Mouse (Mus musculus): ENCODE measurements around the gene Krtap15. TPM values are rescaled to one million over a fixed set of nuclear protein-coding genes. Genes with fewer than 3 reads are reported as not detected.

Gene Krtap15
- polyA plus RNA-seq, 1 experiment, result not detected

DNA sequence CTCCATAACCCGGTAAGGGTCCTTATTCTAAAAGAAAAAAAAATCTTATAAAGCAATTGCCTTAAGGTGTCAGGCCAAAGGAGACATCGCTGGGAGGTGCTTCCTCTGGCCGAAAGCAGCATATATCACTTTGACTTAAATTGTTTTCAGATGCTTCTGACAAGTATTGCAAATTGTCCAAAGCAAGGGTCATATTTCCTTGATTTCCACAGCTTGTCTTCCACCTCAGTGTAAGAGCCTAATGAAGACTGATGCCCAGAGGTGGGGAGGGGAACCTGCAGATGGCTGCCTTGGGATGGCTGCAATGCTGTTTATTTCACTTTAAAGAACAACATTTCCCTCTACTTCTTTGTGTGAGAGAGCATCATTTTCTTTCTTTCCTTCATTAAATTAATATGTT lies 7.0 kb downstream of the Krtap15 start:
- Histone ChIP-seq H3K4me1 (replicated peaks; ENCODE audit: control insufficient read depth, insufficient read depth, low read length) (no peaks in the 10 kb centered on the region), H3K27ac (ENCODE audit: control insufficient read depth, insufficient read depth, low read length) (no peak overlapping the region), H3K27me3 (ENCODE audit: control insufficient read depth, insufficient read depth, low read length) (no peaks in the 10 kb centered on the region), H3K4me3 (ENCODE audit: control insufficient read depth, insufficient read depth, low read length) (no peak overlapping the region), H3K36me3 (ENCODE audit: control insufficient read depth, insufficient read depth, low read length) (no peaks in the 10 kb centered on the region)
- TF ChIP-seq CTCF (IDR thresholded peaks at IDR 0.05; ENCODE audit: borderline replicate concordance, control insufficient read depth, extremely low read depth, insufficient read depth, low read length, poor library complexity) (no peak), POLR2A (IDR thresholded peaks at IDR 0.05; ENCODE audit: control insufficient read depth, extremely low read depth, insufficient read depth, low read length, poor library complexity) (no peak)
- 87% methylated on average over 3 of the region's 3 CpGs for WGBS
- no peak for DNase-seq

DNA sequence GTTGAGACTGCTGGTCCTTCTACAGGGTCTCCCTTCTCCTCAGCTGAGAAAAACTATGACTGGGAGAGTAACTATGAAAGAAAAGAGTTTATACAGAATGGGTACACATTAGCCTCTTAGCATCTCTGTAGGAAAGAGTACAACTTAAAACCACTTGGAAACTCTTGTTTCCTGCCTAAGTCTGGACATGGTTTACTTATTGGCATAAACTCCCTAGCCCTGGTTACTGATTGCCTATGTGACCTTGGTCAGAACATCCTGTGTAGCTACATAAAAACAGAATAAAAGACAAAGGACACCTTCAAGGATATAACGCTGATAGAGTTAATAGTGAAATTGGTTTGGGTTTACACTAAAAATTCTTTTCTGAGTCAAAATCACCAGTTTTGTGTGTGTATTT lies 27.3 kb downstream of the Krtap15 start:
- Histone ChIP-seq H3K27me3 (ENCODE audit: control insufficient read depth, insufficient read depth, low read length) (no peaks in the 10 kb centered on the region), H3K36me3 (ENCODE audit: control insufficient read depth, insufficient read depth, low read length) (no peaks in the 10 kb centered on the region), H3K27ac (ENCODE audit: control insufficient read depth, insufficient read depth, low read length) (no peak overlapping the region), H3K4me3 (ENCODE audit: control insufficient read depth, insufficient read depth, low read length) (no peak overlapping the region), H3K4me1 (replicated peaks; ENCODE audit: control insufficient read depth, insufficient read depth, low read length) (no peaks in the 10 kb centered on the region)
- 92% methylated on average over 1 of the region's 1 CpGs for WGBS
- no peak for DNase-seq
- TF ChIP-seq CTCF (IDR thresholded peaks at IDR 0.05; ENCODE audit: borderline replicate concordance, control insufficient read depth, extremely low read depth, insufficient read depth, low read length, poor library complexity) (no peak), POLR2A (IDR thresholded peaks at IDR 0.05; ENCODE audit: control insufficient read depth, extremely low read depth, insufficient read depth, low read length, poor library complexity) (no peak)

DNA sequence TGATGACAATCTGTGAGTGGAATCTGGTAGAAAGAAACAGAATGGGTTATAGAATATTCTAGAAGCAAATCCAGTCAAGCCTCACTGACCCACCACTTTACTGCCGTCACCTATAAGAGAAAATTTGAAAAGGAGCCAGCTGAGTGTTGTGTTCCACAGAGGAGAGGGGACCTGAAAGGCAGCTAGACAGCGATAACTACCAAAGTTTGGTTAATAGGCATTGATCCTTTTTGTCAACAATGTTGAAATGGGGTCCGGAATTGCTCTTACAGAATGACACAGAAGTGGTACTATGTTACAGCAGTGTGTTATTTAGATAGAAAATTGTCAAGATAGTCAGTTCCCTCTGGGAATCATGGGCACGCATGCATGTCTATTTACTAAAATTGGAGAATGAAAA lies 28.5 kb downstream of the Krtap15 start:
- DNase-seq, result no peak
- WGBS, result 91% methylated on average over 4 of the region's 4 CpGs
- TF ChIP-seq CTCF (IDR thresholded peaks at IDR 0.05; ENCODE audit: borderline replicate concordance, control insufficient read depth, extremely low read depth, insufficient read depth, low read length, poor library complexity), result no peak
- TF ChIP-seq POLR2A (IDR thresholded peaks at IDR 0.05; ENCODE audit: control insufficient read depth, extremely low read depth, insufficient read depth, low read length, poor library complexity), result no peak

GRCm38 (mm10) chr16:88851450-88851849 lies 31.4 kb downstream of the Krtap15 start:
- Histone ChIP-seq H3K4me1 (replicated peaks; ENCODE audit: control insufficient read depth, insufficient read depth, low read length) (no peaks in the 10 kb centered on the region), H3K27me3 (ENCODE audit: control insufficient read depth, insufficient read depth, low read length) (no peaks in the 10 kb centered on the region), H3K4me3 (ENCODE audit: control insufficient read depth, insufficient read depth, low read length) (no peak overlapping the region), H3K36me3 (ENCODE audit: control insufficient read depth, insufficient read depth, low read length) (no peaks in the 10 kb centered on the region), H3K27ac (ENCODE audit: control insufficient read depth, insufficient read depth, low read length) (no peak overlapping the region)
- no peak for DNase-seq
- 12% methylated on average over 5 of the region's 5 CpGs for WGBS
- TF ChIP-seq CTCF (IDR thresholded peaks at IDR 0.05; ENCODE audit: borderline replicate concordance, control insufficient read depth, extremely low read depth, insufficient read depth, low read length, poor library complexity) (no peak), POLR2A (IDR thresholded peaks at IDR 0.05; ENCODE audit: control insufficient read depth, extremely low read depth, insufficient read depth, low read length, poor library complexity) (no peak)

More for the DNA sequence above, 28.5 kb downstream of the Krtap15 start:
- Histone ChIP-seq H3K36me3 (ENCODE audit: control insufficient read depth, insufficient read depth, low read length) (no peaks in the 10 kb centered on the region), H3K4me3 (ENCODE audit: control insufficient read depth, insufficient read depth, low read length) (no peak overlapping the region), H3K4me1 (replicated peaks; ENCODE audit: control insufficient read depth, insufficient read depth, low read length) (no peaks in the 10 kb centered on the region), H3K27ac (ENCODE audit: control insufficient read depth, insufficient read depth, low read length) (no peak overlapping the region), H3K27me3 (ENCODE audit: control insufficient read depth, insufficient read depth, low read length) (no peaks in the 10 kb centered on the region)

- TF ChIP-seq POLR2A (IDR thresholded peaks at IDR 0.05; ENCODE audit: control insufficient read depth, extremely low read depth, insufficient read depth, low read length, poor library complexity) (no peak), CTCF (IDR thresholded peaks at IDR 0.05; ENCODE audit: borderline replicate concordance, control insufficient read depth, extremely low read depth, insufficient read depth, low read length, poor library complexity) (no peak)
- WGBS, result 94% methylated on average over 4 of the region's 4 CpGs
- no peak for DNase-seq
Measured at GRCm38 (mm10) chr16:88864887-88865407, 44.9 kb downstream of the Krtap15 start.

DNA sequence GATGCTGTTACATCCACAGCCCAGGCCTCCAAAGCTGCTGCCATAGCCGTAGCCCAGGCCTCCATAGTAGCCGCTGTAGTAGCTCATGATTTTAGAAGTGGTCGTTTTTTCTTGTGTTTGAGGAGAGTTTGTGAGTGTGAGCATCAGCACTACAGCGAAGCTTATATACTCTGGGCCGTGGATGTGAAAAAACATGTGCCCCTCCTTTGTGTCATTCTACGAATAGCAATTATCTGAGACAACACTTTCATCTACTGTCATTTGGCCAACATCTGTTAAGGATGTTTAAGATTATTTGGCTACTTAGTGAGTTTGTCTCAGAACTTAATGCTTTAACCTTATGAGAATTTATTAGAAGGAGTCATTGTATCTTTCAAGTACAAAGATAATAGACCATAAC lies 49.3 kb downstream of the Krtap15 start, which contains the start of gene Krtap19-1:
Krtap19-1 (minus strand) TSS at position 101 of the 400 bp plus-strand sequence.
- Histone ChIP-seq H3K36me3 (ENCODE audit: control insufficient read depth, insufficient read depth, low read length) (no peaks in the 10 kb centered on the region), H3K27ac (ENCODE audit: control insufficient read depth, insufficient read depth, low read length) (no peak within 1 kb of the TSS), H3K4me3 (ENCODE audit: control insufficient read depth, insufficient read depth, low read length) (no peak within 1 kb of the TSS), H3K27me3 (ENCODE audit: control insufficient read depth, insufficient read depth, low read length) (no peaks in the 10 kb centered on the region), H3K4me1 (replicated peaks; ENCODE audit: control insufficient read depth, insufficient read depth, low read length) (no peaks in the 10 kb centered on the region)
- DNase-seq, result no peak
- TF ChIP-seq POLR2A (IDR thresholded peaks at IDR 0.05; ENCODE audit: control insufficient read depth, extremely low read depth, insufficient read depth, low read length, poor library complexity) (no peak), CTCF (IDR thresholded peaks at IDR 0.05; ENCODE audit: borderline replicate concordance, control insufficient read depth, extremely low read depth, insufficient read depth, low read length, poor library complexity) (no peak)
- 86% methylated on average over 6 of the region's 6 CpGs for WGBS

More at GRCm38 (mm10) chr16:88864887-88865407, 44.9 kb downstream of the Krtap15 start:
- Histone ChIP-seq H3K4me1 (replicated peaks; ENCODE audit: control insufficient read depth, insufficient read depth, low read length) (no peaks in the 10 kb centered on the region), H3K36me3 (ENCODE audit: control insufficient read depth, insufficient read depth, low read length) (no peaks in the 10 kb centered on the region), H3K27me3 (ENCODE audit: control insufficient read depth, insufficient read depth, low read length) (no peaks in the 10 kb centered on the region), H3K27ac (ENCODE audit: control insufficient read depth, insufficient read depth, low read length) (no peak overlapping the region), H3K4me3 (ENCODE audit: control insufficient read depth, insufficient read depth, low read length) (no peak overlapping the region)

DNA sequence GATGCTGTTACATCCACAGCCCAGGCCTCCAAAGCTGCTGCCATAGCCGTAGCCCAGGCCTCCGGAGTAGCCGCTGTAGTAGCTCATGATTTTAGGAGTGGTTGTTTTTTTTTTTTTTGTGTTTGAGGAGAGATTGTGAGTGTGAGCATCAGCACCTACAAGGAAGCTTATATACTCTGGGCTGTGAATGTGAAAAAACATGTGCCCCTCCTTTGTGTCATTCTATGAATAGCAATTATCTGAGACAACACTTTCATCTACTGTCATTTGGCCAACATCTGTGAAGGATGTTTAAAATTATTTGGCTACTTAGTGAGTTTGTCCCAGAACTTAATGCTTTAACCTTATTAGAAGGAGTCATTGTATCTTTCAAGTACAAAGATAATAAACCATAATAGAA lies 54.2 kb downstream of the Krtap15 start, which contains the start of gene Krtap19-2:
Krtap19-2 (minus strand) TSS at position 101 of the 400 bp plus-strand sequence.
- Histone ChIP-seq H3K27ac (ENCODE audit: control insufficient read depth, insufficient read depth, low read length) (no peak within 1 kb of the TSS), H3K27me3 (ENCODE audit: control insufficient read depth, insufficient read depth, low read length) (no peaks in the 10 kb centered on the region), H3K4me1 (replicated peaks; ENCODE audit: control insufficient read depth, insufficient read depth, low read length) (no peaks in the 10 kb centered on the region), H3K4me3 (ENCODE audit: control insufficient read depth, insufficient read depth, low read length) (no peak within 1 kb of the TSS), H3K36me3 (ENCODE audit: control insufficient read depth, insufficient read depth, low read length) (no peaks in the 10 kb centered on the region)
- 94% methylated on average over 3 of the region's 3 CpGs for WGBS
- no peak for DNase-seq
- TF ChIP-seq CTCF (IDR thresholded peaks at IDR 0.05; ENCODE audit: borderline replicate concordance, control insufficient read depth, extremely low read depth, insufficient read depth, low read length, poor library complexity) (no peak), POLR2A (IDR thresholded peaks at IDR 0.05; ENCODE audit: control insufficient read depth, extremely low read depth, insufficient read depth, low read length, poor library complexity) (no peak)
